Mouse (Mus musculus): ENCODE data around the gene Rab25. TPM values are rescaled to one million over a fixed set of nuclear protein-coding genes. Genes with fewer than 3 reads are reported as not detected.
A peak's percentile ranks its signal among the peaks of the same experiment; 100 is the strongest.

Rab25 gene
- total RNA-seq, 2 experiments from 2014 or later = not detected

GRCm38 (mm10) chr3:88509692-88510420, 38.2 kb downstream of the Rab25 start, which contains the start of gene Lmna:
Lmna (minus strand) TSS chr3:88509956.
- intact Hi-C loops (cut with DNase I) = no loop called here
- DNase-seq = peak; percentile 87 to 92

GRCm38 (mm10) chr3:88509250-88509649, 38.9 kb downstream of the Rab25 start:
- intact Hi-C loops (cut with DNase I) = no loop called here
- no peak for DNase-seq

GRCm38 (mm10) chr3:88505765-88506164, 42.3 kb downstream of the Rab25 start:
- DNase-seq = no peak
- intact Hi-C loops (cut with DNase I) = no loop called here

- DNase-seq = no peak
- intact Hi-C loops (cut with DNase I) = no loop called here
Observed at GRCm38 (mm10) chr3:88505081-88505480, 43.0 kb downstream of the Rab25 start.

GRCm38 (mm10) chr3:88503881-88504746, 44.0 kb downstream of the Rab25 start:
- DNase-seq = no peak
- intact Hi-C loops (cut with DNase I) = no loop called here

- DNase-seq = no peak
- intact Hi-C loops (cut with DNase I) = no loop called here
Observed at GRCm38 (mm10) chr3:88503505-88503863, 44.6 kb downstream of the Rab25 start.

GRCm38 (mm10) chr3:88502641-88503504, 45.2 kb downstream of the Rab25 start:
- intact Hi-C loops (cut with DNase I) = no loop called here
- peak; percentile 92 to 95 for DNase-seq

GRCm38 (mm10) chr3:88502031-88502571, 46.0 kb downstream of the Rab25 start:
- peak in 1 of 2 experiments; percentile 44 for DNase-seq
- intact Hi-C loops (cut with DNase I) = no loop called here

- intact Hi-C loops (cut with DNase I) = no loop called here
- no peak for DNase-seq
Observed at GRCm38 (mm10) chr3:88501366-88502030, 46.6 kb downstream of the Rab25 start.

GRCm38 (mm10) chr3:88500655-88501365, 47.3 kb downstream of the Rab25 start:
- intact Hi-C loops (cut with DNase I) = no loop called here
- DNase-seq = no peak

- intact Hi-C loops (cut with DNase I) = no loop called here
- no peak for DNase-seq
Observed at GRCm38 (mm10) chr3:88500087-88500486, 48.0 kb downstream of the Rab25 start.

- intact Hi-C loops (cut with DNase I) = no loop called here
- DNase-seq = no peak
Observed at GRCm38 (mm10) chr3:88499580-88499979, 48.5 kb downstream of the Rab25 start.

GRCm38 (mm10) chr3:88495741-88496415, 52.2 kb downstream of the Rab25 start:
- intact Hi-C loops (cut with DNase I) = no loop called here
- no peak for DNase-seq

GRCm38 (mm10) chr3:88494836-88495628, 53.1 kb downstream of the Rab25 start:
- intact Hi-C loops (cut with DNase I) = no loop called here
- DNase-seq = peak; percentile 64 to 74

- no peak for DNase-seq
- intact Hi-C loops (cut with DNase I) = no loop called here
Observed at GRCm38 (mm10) chr3:88493706-88494582, 54.2 kb downstream of the Rab25 start.

Measured in gastrocnemius, postnatal 36 days (tissue).